ENCODE assay signal across 9 mouse cellular contexts in genomic region chr4:114665684-114666083, GRCm38 (mm10).
DNase-seq lines count a peak whose midpoint lies in the region; ATAC-seq lines count a peak whose summit lies in the region.
"Had no signal": no experiment of that assay in that cellular context is flagged by ENCODE, and none has a peak within 500 bp of the region (broad histone marks: within the 10 kb centered on the region; RNA-seq: fewer than 3 reads in every experiment).

No protein-coding gene starts in this region.

- peak; percentile 72 for DNase-seq in Muller cell, postnatal 12 days (ENCODE audit: inconsistent ontology term)
- DNase-seq in cerebellum, postnatal 10 days = peak; percentile 92
- peak; percentile 47 to 78 for DNase-seq in frontal cortex, postnatal 10 days (ENCODE audit: low spot score in 2 of 2)
- DNase-seq in hindbrain, embryonic 11.5 days (ENCODE audit: low spot score) = peak; percentile 93
- peak; percentile 89 to 90 for DNase-seq in layer of hippocampus, postnatal 10 days (ENCODE audit: low spot score in 2 of 2)
- DNase-seq in ovary, postnatal 36 days (ENCODE audit: low spot score) = peak; percentile 80
- DNase-seq in thymus, postnatal 25 days = peak; percentile 58

- H3K4me1 ChIP-seq in hindbrain, embryonic 11.5 days (replicated peaks; ENCODE audit: control insufficient read depth, insufficient read depth, low read length) = 0 out of 2 replicates have a peak, but pooled peaks cover 3% of the 10 kb centered on the region
- peaks cover 11% of the 10 kb centered on the region for H3K4me1 ChIP-seq in lung, embryonic 16.5 days (replicated peaks; ENCODE audit: control insufficient read depth, insufficient read depth, low read length)

- no peak overlapping the region for H3K4me3 ChIP-seq in hindbrain, embryonic 11.5 days (ENCODE audit: low read depth, low read length)
- peak overlapping the region; percentile 22 for H3K4me3 ChIP-seq in lung, embryonic 16.5 days (ENCODE audit: low read length)
- H3K4me3 ChIP-seq: megakaryocyte, embryonic 14.5 days had no signal

- no peak overlapping the region for H3K27ac ChIP-seq in hindbrain, embryonic 11.5 days (ENCODE audit: low read depth, low read length)
- no peak overlapping the region for H3K27ac ChIP-seq in lung, embryonic 16.5 days (ENCODE audit: low read length)

- H3K9ac ChIP-seq in hindbrain, embryonic 11.5 days (ENCODE audit: low read depth, low read length) = no peak overlapping the region
- H3K9ac ChIP-seq in lung, embryonic 16.5 days (ENCODE audit: low read length) = no peak overlapping the region

- peak; percentile 72 for ATAC-seq in hindbrain, embryonic 11.5 days (ENCODE audit: low FRiP score)
- peak; percentile 83 for ATAC-seq in lung, embryonic 16.5 days (ENCODE audit: low read depth)

- H3K9me3 ChIP-seq in hindbrain, embryonic 11.5 days (ENCODE audit: control insufficient read depth, low read length) = no peaks in the 10 kb centered on the region
- H3K9me3 ChIP-seq in lung, embryonic 16.5 days (ENCODE audit: control insufficient read depth, low read length) = no peaks in the 10 kb centered on the region
- H3K9me3 ChIP-seq: megakaryocyte, embryonic 14.5 days had no signal

- peak overlapping the region; percentile 9; the same call in 1 of the 2 replicates for H3K4me2 ChIP-seq in hindbrain, embryonic 11.5 days (replicated peaks; ENCODE audit: low read depth, low read length)
- H3K4me2 ChIP-seq in lung, embryonic 16.5 days (ENCODE audit: low read depth, low read length) = peak overlapping the region; percentile 48

- WGBS in hindbrain, embryonic 11.5 days = 3% methylated on average over 14 of the region's 14 CpGs
- 2% methylated on average over 14 of the region's 14 CpGs for WGBS in lung, embryonic 16.5 days

- H3K36me3 ChIP-seq in hindbrain, embryonic 11.5 days (ENCODE audit: control insufficient read depth, insufficient read depth, low read length) = no peaks in the 10 kb centered on the region
- no peaks in the 10 kb centered on the region for H3K36me3 ChIP-seq in lung, embryonic 16.5 days (ENCODE audit: control insufficient read depth, insufficient read depth, low read length)

- H3K27me3 ChIP-seq in hindbrain, embryonic 11.5 days (ENCODE audit: control insufficient read depth, insufficient read depth, low read length) = peaks cover 36% of the 10 kb centered on the region
- H3K27me3 ChIP-seq in lung, embryonic 16.5 days (ENCODE audit: control insufficient read depth, insufficient read depth, low read depth, low read length) = peaks cover 34% of the 10 kb centered on the region
